Mouse (Mus musculus): ENCODE measurements around the gene Hist1h2bh.
A peak's percentile ranks its signal among the peaks of the same experiment; 100 is the strongest.

Gene Hist1h2bh

DNA sequence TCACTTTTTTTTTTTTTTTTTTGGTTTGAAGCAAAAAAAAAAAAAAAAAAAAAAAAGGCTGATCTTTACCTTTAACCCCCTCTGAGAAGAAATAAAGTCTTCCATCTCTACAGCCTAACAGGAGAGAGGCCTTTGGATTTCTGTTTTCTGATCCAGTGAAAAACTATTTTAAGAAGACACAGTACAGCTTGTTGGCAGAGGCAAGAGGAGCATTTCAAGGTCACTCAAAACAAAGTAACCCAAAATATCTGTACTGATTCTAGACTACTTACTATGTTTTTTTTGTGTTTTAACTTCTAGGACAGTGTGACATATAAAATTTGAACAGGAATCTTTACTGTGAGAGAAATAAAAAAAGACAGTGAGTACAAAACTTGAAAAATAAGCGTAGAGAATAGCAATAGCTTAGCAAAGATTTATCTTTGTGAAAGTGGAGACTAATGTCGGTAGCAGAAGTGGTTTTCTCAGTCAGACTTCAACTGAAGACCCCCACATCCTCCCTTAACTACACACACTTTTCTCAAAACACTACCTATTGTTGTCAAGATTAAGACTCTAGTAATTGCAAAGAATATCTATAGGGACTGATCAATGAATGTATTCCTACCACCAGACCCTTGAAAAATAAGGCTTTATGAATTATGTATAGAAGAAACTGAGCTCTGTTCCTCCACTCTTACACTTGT, 13.6 kb downstream of the Hist1h2bh start:
- peak; percentile 39 for DNase-seq

DNA sequence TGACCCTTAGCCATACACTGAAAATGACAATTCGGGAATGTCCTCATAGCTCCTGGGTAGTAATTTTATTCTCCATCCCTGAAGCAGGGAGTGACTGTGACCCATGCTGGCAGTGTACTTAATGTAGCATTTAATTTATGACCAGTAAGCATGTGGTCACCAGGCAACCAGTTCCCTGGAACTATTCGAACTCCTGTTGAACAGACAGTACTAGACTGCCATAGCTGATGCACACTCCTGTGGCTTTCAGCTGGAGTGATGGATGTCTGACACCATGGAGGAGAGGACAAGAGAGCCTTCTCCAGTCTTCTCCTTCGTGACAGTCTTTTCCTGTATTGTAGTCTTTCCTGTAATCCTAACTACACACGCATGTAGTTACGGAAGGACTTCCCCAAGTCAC, 14.2 kb downstream of the Hist1h2bh start:
- no peak for DNase-seq

DNA sequence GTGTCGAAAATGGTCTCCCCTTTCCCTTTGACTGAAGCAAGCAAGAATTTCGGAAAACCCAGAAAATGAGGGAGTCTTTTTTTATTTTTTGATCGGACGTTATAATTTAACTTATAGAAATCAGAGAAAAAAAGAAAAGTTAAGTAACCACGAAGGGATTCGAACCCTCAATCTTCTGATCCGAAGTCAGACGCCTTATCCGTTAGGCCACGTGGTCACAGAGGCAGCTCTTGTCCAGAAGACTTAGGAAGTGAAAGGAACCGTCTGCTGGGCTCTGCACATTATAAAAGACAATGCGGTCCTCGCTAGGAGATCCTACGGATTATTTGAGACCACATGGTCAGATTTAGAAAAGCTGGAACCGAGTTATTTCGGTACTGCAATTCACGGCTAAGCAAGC, 16.9 kb downstream of the Hist1h2bh start:
- peak; percentile 96 for DNase-seq

DNA sequence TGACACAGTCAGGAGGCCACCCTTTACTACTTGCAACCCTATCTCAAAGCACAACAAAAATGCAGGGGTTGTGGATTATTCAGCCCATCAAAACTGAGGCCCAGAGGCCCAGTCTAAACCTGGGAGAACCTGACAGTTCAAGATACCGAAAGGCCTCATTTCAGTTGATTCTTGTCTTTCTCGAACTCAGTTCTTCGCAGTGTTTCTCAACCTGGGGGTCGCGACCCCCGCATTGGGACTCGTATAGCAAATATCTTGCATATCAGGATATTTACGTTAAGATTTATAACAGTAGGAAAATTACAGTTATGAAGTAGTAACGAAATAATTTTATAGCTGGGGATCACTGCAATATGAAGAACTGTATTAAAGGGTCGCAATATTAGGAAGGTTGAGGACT, 17.3 kb downstream of the Hist1h2bh start:
- DNase-seq: no peak

DNA sequence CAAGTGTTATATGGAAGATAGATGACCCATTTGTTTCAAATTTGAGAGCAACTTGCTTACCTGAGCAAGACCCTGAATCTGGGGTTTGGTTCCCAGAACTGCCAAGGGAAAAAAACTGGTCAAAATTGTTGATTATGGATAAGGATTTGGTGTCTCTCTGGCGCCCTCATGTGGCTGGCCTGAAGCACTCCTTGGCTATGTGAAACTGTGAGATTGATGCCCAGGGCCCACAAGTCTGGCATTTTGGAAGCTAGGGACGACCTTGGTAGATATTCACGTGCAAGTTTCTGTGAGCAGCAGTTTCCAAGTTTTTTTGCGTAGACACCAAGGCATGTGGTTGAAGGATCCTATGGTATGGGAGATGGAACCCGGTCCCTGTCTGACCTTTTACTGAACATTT, 18.5 kb downstream of the Hist1h2bh start:
- peak; percentile 78 for DNase-seq

DNA sequence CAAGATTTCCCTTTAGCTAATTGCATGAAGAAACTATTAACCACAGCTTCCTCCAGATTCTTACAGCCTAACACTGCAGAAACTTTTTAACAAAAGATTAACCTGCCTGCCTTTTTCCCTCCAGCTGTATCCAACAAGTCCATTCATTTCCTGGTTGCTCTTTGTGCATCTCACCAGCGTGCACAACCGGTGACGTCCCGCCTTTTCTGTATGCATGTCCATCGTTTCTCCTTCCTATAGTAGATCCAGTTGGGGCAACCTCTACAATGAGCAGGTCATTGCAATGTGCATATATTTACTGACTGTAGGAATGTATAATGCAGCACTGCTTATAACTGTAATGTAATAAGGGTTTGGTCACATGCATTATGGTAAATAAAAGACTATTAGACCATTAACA, 19.2 kb downstream of the Hist1h2bh start:
- DNase-seq: peak; percentile 13

DNA sequence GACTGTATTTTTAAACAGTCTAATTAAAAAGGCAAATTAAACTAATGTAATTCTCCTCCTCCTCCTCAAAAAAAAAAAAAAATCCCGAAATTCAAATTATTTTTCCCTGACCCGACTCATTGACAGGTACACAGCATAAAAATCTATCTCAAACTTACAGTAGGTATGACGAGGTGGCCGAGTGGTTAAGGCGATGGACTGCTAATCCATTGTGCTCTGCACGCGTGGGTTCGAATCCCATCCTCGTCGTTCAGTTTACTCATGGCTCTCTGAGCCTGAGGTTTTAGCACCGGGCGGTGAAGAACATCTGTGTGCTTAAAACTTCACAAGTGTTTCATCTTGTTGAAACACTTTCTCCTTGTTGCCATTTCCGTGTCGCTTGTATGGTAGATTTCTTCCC, 21.5 kb downstream of the Hist1h2bh start:
- peak; percentile 81 for DNase-seq

DNA sequence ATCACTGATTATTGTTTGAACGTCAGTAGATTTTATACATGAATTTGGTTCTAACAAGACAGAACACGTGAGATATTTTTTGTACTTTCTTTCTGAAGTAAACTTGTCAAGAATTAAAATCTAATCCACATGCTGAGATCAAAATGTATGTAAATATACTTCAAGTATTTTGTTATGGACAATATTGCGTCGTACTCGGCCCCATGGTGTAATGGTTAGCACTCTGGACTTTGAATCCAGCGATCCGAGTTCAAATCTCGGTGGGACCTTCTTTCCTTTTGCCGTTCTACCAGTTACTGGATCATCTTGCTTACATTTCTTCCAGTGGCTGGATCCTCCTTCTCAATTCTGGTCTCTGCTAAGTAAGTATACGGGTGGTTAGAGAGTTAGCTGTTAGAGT, 23.8 kb downstream of the Hist1h2bh start:
- peak; percentile 86 for DNase-seq

DNA sequence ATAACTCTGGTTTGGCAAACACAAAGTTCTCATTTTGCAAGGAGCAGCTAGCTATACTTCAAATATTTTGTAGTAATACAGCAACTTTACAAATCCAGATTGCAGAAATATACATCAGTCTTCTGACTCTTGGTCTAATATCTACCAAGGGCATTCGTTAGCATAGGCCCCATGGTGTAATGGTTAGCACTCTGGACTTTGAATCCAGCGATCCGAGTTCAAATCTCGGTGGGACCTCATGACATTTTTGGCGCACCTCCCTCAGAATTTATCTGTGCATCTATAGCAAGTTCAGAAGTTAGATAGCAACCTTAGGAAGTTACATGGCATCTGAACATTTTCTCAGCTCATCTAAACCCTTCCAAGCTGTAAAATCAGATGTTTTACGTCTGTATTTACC, 24.3 kb downstream of the Hist1h2bh start:
- peak; percentile 90 for DNase-seq

DNA sequence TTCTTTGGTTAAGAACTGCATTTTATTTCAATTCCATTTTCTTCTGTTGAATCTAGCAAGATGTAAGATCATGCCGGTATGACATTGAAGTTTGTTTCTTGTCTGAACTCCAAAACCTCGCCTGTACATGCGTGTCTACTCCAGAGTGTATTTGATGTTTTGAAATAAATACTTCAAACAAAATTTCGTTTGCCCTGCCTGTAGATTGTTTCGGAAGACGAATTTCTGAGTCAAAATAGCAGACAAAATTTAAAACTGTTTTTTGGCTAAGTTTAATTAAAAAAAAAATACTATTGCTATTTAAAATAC, 24.9 kb downstream of the Hist1h2bh start:
- no peak for DNase-seq

DNA sequence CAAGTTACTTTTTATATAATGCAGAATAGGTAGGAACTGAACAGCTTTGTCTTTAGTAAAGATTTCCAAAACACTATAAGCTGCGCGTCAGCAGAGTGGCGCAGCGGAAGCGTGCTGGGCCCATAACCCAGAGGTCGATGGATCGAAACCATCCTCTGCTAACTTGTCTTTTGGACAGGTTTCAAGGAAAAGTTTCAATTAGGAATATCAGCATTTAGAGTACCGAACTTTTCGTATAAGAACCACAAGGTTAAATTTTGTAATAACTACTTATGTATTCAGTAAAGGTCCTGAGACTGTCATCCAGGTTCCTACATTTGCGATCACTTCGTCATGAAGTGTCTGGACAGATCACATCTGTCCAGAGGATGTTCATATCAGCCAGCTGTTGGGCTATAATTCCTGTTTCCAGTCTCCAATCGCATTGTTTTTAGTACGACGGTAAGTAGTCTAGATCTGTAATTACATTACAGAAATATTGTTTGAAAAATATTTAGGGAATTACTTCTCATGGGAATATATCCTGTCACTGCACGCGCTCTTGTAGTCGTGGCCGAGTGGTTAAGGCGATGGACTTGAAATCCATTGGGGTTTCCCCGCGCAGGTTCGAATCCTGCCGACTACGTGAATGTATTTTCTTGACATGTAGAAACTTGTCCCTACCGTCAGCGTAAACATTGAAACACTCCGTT, 25.4 kb downstream of the Hist1h2bh start:
- DNase-seq: peak; percentile 95

DNA sequence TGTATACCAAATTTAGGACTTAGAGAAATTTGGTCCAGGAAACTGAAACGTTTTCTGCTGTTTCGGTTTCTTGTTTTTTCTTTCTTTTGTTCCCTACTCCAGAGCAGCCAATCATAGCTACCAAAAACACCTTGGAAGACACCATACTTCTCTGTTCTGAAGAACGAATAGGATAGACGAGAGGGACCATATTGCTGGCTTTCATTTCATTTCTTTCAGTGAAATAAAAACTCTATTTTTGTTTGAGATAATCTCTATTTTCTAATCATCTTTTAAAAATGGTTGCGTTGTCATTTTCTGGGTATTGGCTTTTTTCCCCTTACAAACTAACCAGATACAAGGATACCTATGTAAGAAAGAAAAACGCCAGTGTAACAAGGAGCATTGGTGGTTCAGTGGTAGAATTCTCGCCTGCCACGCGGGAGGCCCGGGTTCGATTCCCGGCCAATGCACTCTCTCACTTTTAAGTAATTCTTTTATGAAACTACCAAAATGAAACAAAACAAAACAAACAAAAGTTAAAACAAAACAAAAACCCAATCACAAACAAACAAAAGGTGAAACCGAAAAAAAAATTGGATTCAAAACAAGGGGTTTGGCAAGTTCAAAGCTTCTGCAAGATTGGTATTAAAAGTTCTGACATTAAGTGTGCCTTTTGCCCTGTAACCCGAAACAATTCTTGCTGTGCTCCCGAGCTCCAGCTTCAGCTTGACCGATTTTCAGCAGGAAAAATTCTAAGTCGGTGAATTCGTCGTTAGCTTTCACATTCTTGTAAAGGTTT, 26.2 kb downstream of the Hist1h2bh start:
- peak; percentile 85 for DNase-seq

DNA sequence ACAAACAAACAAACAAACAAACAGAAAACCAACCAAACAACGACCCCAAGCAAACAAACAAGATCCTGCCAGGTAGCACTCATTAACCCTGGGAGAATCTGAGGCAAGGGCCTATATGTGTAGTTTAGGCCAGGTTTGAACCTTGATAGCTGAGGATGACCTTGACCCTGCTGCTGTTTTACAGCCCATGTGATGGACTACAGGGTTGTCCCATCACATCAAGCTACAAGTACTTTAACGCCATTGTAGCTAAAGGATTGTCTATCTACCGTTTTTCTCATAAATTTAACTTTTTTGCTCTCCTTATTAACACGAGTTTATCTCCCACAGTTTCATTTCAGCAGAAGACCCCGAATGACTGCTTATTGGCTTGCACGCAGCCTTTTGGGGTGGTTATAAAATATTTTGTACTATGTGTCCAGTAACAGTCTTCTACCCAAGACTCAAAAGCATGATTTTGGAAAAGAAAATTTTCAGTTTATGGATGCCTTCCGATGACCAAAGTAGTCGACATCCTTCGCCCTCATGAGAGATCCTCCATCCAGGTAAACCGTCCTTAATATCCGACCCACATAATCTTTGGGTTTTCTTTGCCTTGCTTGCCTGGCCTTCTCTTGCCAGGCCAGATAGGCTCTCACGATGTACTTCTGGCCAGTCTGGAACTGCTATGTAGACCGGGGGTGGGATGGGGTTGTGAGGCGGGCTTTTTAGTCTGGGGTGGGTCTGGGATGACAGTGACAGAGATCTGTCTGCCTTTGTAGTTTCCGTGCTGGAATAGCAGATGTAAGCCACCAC, 27.2 kb downstream of the Hist1h2bh start:
- peak; percentile 23 for DNase-seq

DNA sequence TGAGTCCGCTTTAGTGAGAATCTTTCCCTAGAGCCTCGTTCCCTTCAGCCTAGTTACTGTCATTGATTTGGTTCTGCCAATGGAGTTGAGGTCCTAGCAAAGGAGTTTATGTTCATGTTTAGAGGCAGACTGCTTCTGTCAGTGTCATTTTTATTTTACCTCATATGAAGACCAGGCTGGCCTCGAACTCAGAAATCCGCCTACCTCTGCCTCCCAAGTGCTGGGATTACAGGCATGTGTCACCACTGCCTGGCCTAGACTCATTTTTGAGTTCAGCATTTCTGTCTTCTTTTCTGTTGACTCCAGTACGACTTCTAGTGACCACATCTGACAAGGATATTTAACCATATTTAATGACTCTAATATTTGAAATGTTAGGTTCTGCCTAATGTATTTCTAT, 27.9 kb downstream of the Hist1h2bh start:
- peak; percentile 9 for DNase-seq

DNA sequence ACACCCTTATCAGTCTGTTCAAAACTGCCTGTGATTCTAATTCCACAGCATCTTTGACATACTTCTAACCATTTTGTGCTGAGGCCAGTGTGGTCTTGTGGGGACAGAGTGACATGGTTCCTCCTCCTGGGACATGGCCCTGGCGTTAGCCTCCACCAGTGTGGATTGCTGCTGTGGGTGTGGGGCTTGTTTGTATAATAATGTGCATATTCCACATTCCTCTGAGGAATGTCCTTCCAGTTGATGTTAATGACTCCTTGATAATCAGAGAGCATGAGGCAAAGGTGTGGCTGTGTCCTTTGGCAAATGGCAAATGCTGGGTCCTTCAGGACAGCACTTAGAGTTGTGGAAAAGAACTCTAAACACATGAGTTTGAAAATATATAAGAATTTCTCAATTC, 29.7 kb downstream of the Hist1h2bh start:
- no peak for DNase-seq

DNA sequence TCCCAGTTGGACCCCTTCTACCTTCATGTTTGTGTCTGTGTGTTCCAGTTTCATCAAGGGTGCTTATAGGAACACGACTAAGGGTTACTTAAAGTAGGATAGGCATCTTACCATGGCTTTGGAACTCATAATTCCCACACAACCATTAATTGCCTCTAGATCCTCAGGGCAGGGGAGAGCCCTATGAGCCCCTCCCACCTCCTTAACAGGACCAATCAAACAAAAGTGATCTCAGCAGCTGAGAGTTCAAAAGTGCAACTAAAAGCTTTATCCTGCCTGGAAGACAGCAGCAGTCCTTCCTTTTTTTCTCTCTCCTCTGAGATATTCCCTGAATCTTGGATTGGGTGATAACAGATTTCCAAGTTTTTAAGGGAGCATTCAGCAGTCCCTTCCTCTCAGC, 33.1 kb downstream of the Hist1h2bh start:
- no peak for DNase-seq

DNA sequence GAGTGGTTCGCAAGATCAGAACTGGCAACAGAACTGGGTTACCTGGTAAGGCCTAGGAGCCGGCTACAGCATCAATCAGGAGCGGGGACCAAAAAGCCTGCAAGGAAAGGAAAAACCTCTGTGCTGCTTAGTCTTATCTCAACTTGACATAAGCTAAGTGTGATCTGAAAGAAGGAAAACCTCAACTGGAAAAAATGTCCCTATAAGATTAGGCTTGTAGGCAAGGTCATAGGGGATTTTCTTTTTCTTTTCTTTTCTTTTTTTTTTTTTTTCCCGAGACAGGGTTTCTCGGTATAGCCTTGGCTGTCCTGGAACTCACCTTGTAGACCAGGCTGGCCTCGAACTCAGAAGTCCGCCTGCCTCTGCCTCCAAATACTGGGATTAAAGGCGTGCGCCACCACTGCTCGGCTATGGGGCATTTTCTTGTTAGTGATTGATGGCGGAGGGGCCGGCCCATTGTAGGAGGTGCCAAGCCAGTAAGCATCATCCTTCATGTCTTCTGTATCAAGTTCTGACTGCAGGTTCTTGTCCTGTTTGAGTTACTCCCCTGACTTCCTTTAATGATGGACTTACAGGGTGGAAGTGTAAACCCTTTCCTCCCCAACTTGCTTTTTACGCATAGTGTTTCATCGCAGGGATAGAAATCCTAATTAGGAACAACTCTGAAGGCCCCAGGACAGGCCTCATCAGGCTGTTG, 36.2 kb downstream of the Hist1h2bh start:
- no peak for DNase-seq

DNA sequence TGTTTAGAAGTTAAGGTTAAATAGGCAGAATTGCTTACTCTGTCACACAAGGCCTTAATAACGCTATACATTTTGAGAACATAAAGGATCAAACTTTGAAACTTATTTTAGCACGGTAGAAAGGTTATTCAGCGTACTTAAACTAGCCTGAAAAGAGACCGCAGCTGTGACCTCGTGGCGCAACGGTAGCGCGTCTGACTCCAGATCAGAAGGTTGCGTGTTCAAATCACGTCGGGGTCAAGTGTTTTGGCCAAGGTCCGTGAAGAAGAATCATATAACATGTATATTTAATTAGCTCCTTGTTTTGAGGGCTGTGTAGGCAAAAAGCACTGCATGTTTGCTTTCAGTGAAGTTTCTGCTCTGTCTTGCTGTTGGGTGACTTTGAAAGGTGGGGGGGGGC, 36.8 kb downstream of the Hist1h2bh start:
- peak; percentile 18 for DNase-seq

DNA sequence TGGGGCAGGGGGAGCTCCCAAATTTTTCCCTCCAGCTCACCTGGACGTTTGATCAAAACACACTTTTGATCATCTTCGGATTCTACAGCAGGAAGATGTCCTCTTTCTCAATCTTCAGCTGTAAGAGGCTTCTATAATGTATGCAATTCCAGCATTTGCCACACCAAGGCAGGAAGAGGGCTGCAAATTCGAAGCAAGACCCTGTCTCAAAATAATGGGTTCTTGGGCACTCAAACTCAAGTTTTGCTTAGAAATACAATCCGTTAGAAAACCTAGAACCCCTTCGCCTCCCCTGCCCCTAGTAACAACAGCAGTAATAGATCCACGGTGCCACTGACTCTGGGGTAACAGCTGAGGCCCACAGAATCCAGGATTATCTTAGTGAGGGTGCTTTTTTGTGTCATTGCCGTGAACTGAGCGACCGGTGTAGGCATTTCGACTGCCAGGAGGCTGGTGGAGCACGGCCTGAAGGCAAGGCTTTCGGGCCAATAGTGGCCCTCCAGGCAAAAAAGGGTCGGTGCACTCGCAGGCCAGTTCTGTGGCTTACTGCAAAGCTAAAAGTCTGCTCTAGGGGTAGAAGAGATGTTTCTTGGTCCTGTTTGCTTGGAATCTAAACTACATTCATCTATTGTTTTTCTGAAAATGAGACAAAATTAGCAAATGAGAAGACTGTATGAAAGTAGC, 37.4 kb downstream of the Hist1h2bh start:
- no peak for DNase-seq

DNA sequence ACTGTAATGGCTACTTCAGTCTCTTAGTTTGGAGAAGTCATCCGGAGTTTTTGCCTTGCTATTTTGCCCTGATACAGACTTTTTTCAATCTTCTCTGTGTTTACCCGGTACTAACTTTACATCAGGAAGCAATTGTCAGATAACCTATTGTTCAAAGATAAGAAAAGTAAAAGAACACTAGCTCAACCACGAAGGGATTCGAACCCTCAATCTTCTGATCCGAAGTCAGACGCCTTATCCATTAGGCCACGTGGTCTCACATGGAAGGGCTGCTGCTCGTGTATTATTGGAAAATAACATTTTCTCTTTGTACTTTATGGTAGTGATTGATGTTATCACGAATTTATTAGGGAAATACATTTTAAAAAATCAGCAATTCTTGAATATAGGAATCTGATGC, 39.4 kb downstream of the Hist1h2bh start:
- DNase-seq: peak; percentile 46

DNA sequence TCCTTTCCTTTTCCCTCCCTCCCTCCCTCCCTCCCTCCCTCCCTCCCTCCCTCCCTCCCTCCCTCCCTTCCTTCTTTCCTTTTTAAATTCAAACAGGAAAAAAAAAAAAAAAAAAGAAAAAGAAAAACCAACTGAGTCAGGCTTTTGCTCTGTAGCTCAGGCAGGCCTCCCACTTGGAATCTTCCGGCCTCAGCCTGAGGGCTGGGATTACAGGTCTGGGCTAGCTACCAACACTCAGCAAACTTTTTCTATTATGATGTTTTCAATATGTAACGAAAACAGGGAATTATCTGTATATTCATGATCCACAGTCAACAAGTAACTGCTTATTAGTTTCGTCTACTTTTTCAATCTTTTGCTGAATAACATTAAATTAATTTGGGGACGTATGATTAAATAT, 40.3 kb downstream of the Hist1h2bh start:
- no peak for DNase-seq

DNA sequence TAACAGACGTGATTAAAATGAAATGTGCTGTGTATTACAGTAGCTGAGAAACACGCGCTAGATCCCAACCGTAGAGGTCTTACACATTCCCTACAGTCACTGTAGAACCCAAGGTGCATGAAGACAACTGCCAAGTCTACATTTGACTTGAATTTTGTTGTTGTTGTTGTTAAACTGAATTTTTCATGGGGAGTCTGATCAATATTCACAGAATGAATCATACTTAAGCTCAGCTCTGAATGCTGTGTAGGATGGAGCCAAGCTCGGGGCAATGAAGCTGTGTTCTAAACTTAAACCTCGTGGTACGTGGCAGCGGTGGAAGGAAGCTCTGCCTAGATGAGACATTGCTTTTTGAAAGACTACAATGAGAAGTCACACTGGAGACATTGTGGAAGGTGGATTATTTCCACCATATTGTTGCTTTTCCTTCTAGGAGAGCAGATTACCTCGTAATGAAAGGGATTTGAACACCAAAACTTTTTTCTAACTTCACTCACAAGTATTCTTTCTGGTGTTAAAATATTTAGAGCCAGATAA, 41.1 kb downstream of the Hist1h2bh start:
- no peak for DNase-seq
